Mouse (Mus musculus) liver, adult 2 months (tissue): ENCODE results near the gene Scmh1.

Experiments used
- CTCF ChIP-seq: fragments of 200-500 bp; IDR thresholded peaks from 2 replicates; pipeline ENCODE4 v1.5.1; 2011; ENCODE audit warnings: low read depth, low read length, control low read depth
- POLR2A ChIP-seq: fragments of 200-500 bp; IDR thresholded peaks from 2 replicates; pipeline ENCODE4 v1.6.1; 2011; ENCODE audit warnings: low read length, control low read depth; ENCODE audit not compliant: insufficient read depth; ENCODE audit errors: extremely low read depth

- TF ChIP-seq POLR2A (no peak), CTCF (no peak)
Measured at GRCm38 (mm10) chr4:120373813-120374212, 31.3 kb upstream of the Scmh1 start.
